Mouse (Mus musculus): ENCODE measurements around the gene Cav3.

Cav3 gene

GRCm38 (mm10) chr6:112459341-112459749 lies at the start of gene Cav3:
Cav3 (plus strand) TSS chr6:112459505.
- DNase-seq (ENCODE audit: low spot score in 2 of 2) = no peak

- DNase-seq (ENCODE audit: low spot score in 2 of 2) = peak in 1 of 2 experiments; percentile 26
Observed at GRCm38 (mm10) chr6:112419333-112419732, 40.0 kb upstream of the Cav3 start.

DNA sequence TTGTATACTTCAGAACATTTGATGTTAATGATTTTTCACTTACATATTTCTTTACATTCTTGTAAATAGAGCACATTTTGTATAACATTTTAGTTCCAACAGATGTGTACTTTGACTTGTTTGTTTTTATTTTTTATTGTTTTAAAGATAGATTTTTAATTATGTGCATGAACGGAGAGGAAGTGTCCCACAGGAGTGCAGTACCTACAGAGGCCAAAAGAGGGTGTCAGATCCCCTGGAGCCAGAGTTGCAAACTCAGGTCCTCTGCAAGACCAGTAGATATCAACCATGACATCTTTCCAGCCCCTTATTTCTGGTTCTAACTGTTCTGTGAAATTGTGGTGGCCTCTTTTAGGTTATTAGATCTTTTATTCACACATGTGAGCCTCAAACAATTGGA lies 38.4 kb upstream of the Cav3 start:
- no peak for DNase-seq (ENCODE audit: low spot score in 2 of 2)

DNA sequence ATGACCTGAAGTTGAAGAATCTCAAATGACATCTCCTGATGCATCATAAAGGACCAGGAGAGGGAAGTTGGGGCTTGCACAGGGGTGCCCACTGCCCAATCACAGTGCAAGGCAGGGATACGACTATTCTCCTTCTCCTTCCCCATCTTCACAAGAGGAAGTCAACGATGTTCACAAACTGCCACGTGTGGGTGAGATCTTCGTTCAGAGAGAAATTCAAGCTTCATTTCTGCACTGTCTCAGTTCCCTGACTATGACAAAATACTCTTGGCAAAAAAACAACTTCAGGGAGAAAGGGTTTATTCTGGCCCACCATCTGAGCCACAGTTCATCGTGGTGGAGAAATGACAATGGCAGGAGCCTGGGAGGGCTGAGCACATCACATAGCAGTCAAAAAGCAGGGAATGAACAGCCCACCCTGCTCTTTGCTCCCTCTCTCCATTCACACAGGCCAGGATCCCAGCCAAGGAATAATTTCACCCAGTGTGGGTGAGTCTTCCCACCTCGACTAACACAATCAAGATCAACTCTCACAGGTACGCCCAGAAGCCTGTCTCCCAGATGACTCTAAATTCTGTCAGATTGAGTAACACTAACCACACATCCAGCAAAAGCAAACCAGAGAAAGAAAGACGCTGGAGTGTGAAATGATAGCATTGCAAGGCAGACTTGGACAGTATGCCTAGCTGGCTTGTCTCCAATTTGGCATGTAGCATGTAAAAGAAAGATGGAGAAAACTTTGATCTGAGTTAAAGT lies 35.4 kb upstream of the Cav3 start:
- peak; percentile 45 to 59 for DNase-seq (ENCODE audit: low spot score in 2 of 2)

DNA sequence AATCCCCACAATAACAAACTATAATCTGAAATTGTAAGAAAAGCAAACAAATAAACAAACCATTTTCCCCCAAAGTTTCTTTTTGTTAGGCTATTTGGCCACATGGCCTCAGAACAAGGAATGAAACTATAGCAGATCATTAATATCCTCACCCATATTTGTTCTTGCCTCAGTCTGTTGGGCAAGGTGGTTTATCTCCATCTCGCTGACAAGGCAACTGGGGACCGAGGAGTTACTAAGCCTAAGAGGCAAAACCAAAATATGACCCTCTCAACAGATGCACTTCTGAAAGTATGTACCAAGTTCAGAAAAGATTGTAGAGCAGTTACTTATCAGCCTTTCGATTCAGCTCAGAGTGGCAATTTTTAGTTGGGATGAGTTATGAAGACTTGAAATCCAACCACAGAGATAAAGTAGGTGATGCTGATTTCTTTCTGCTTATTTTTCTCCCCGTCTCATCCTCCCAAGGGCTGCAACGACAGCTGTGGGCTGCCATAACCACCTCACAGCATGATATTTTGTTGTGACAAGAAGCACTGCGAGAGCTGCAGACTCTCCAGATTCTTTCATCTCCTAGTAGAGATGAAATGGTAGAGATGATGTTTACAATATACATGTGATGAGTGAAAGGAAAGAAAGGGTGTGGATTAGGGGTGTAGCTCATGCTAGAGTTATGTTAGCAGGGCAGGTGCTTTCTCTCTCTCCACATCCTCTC lies 33.1 kb upstream of the Cav3 start:
- DNase-seq (ENCODE audit: low spot score in 2 of 2) = no peak

- DNase-seq (ENCODE audit: low spot score in 2 of 2) = no peak
Observed at GRCm38 (mm10) chr6:112445675-112446074, 13.6 kb upstream of the Cav3 start.

- DNase-seq (ENCODE audit: low spot score in 2 of 2) = no peak
Observed at GRCm38 (mm10) chr6:112461459-112461858, 2.2 kb downstream of the Cav3 start.

- no peak for DNase-seq (ENCODE audit: low spot score in 2 of 2)
Observed at GRCm38 (mm10) chr6:112463331-112463730, 4.0 kb downstream of the Cav3 start.

- DNase-seq (ENCODE audit: low spot score in 2 of 2) = no peak
Observed at GRCm38 (mm10) chr6:112465441-112465840, 6.1 kb downstream of the Cav3 start.

DNA sequence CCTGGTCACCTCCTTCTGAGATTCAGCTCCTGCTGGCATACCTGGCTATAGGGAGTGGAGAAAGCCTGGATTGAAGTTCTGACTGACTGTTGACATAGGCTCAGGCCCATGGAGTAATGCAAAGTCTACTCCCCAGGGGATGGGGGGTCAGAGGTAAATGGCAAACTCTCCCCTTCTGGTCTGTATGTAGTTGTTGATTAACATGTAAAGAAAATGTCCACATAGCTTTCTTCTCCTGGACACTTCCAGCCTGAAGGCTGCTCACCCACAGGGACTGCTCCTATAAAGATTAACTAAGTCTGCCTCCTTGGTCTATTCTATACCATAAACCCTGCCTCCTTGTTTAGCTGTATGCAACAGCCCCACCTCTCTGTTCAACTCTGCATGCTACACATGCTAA lies 6.7 kb downstream of the Cav3 start:
- no peak for DNase-seq (ENCODE audit: low spot score in 2 of 2)

DNA sequence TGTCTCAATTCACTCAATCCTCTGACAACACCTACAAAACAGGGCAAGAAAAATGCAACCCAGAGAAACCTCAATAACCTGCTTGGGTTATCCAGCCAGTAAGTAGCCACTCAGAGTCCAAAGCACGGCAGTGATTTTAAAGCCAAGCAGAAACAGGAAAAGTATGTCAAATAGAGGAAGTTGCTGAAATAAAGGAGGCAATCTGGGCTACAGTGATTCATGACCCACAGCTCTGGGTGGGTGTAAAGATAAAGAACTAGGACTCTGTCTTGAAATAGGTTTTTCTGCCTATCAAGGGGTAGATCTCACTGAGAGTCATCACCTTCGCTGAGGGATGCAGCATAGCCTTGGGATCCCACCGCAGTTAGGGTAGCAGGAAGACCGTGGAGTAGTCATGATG lies 12.3 kb downstream of the Cav3 start:
- no peak for DNase-seq (ENCODE audit: low spot score in 2 of 2)

- no peak for DNase-seq (ENCODE audit: low spot score in 2 of 2)
Observed at GRCm38 (mm10) chr6:112479861-112480260, 20.6 kb downstream of the Cav3 start.

- DNase-seq (ENCODE audit: low spot score in 2 of 2) = peak in 1 of 2 experiments; percentile 35
Observed at GRCm38 (mm10) chr6:112484316-112484715, 25.0 kb downstream of the Cav3 start.

DNA sequence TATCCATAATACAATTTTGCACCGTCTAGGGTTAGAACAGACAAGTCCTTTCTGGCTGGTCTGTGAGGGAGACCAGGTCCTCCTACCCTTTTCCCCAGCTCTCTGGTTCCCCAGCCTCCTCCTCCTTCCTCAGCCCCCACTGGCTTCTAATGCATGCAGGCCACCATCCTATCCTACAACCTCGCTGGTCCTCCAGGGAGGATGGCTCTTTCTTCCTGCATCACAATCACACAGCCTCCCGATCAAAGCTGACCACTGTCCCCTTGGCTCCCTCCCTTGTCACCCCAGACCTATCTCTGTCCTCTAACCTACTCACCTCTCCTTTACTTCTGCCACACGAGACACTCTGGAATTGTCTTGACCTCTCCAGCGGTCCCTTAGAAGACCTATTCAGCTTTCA lies 28.7 kb downstream of the Cav3 start:
- DNase-seq (ENCODE audit: low spot score in 2 of 2) = no peak

GRCm38 (mm10) chr6:112488821-112489180 lies 29.5 kb downstream of the Cav3 start:
- DNase-seq (ENCODE audit: low spot score in 2 of 2) = no peak

- DNase-seq (ENCODE audit: low spot score in 2 of 2) = peak in 1 of 2 experiments; percentile 9
Observed at GRCm38 (mm10) chr6:112489181-112489909, 30.0 kb downstream of the Cav3 start.

GRCm38 (mm10) chr6:112489910-112490559 lies 30.7 kb downstream of the Cav3 start, which contains the start of gene Oxtr:
Oxtr (minus strand) TSS chr6:112489943.
- DNase-seq (ENCODE audit: low spot score in 2 of 2) = no peak

GRCm38 (mm10) chr6:112490625-112491242 lies 31.4 kb downstream of the Cav3 start:
- peak; percentile 89 to 90 for DNase-seq (ENCODE audit: low spot score in 2 of 2)

DNA sequence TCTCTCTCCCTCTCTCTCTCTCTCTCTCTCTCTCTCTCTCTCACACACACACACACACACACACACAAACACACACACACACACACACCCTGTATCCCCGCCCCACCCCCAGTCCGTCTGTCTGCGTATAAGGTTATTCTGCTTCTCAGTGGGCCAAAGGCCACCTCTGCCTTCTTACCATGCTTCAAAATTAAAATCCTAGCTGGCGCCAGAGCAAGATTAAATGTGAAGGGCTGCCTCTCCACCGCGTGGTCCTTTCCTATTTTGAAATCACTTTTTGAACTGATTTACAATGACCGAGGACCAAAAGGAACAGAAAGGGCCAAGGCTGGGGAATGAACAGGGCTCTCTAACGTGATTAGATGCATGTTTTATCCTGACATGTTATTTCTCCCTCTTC lies 32.2 kb downstream of the Cav3 start:
- no peak for DNase-seq (ENCODE audit: low spot score in 2 of 2)

GRCm38 (mm10) chr6:112492656-112493055 lies 33.4 kb downstream of the Cav3 start:
- DNase-seq (ENCODE audit: low spot score in 2 of 2) = no peak

DNA sequence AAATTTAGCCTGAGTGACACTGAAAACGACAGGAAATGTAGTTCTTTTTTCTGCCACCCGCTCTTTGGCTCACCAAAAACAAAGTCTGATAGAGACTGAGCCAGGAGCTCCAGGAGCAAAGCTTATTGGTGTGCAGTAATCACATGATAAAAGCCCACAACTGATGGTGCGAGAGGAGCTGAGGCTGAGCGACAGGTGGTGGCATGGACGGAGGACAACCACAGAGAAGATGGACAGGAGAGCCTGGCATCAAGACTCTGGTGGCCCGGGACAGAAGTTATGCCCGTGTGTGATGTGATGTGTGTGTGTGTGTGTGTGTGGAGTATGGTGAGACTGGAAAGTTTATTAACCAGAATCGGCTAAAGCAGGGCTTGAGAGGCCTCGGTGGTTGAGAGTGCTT lies 34.1 kb downstream of the Cav3 start:
- DNase-seq (ENCODE audit: low spot score in 2 of 2) = no peak

Data from frontal cortex, postnatal 36 days (tissue).